Mouse (Mus musculus): Measurements from ENCODE around the gene Tmem235. TPM values are rescaled to one million over a fixed set of nuclear protein-coding genes. Genes with fewer than 3 reads are reported as not detected.

The Tmem235 gene
- total RNA-seq, 1 experiment: 0.36 TPM

DNA sequence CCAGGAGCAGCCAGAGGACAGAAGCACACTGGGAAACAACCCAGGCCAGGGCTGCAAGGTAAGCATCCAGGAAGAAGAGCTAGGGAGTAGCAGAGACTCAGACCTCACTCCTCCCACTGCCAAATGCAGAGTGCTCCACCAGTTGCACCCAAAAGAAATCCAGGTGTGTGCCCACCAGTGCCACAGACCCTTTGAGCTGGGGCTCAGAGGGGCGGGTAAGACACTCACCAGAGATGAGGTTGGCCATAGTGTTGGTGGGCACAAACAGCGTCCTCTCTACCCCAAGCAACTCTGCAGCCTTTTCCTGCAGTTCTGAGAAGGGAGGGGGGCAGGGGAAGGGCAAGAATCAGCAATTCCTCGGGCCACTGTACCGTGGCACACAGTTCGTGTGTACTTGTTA, 10.8 kb downstream of the Tmem235 start:
- in situ Hi-C loops (cut with MboI; ENCODE audit: low sequenced_read_pairs in 2 of 2, unreplicated experiment in 2 of 2): loop anchor here in 1 of 2 experiments (5.0 to 25.0 kb wide), 2 partner anchors 211 to 366 kb away; partner anchors contain the start of gene Cyth1
- no peak overlapping the region for H3K4me3 ChIP-seq (ENCODE audit: insufficient read depth in 1 of 2, low read depth in 1 of 2, low read length in 2 of 2, poor library complexity in 1 of 2, severe bottlenecking in 1 of 2)
- no peak overlapping the region for H3K27ac ChIP-seq (ENCODE audit: insufficient read depth, low read depth, low read length, poor library complexity, severe bottlenecking)
- no peak for DNase-seq (ENCODE audit: low read depth, low spot score)
- peaks cover 11 to 25% of the 10 kb centered on the region in 2 experiments for H3K4me1 ChIP-seq (ENCODE audit: control insufficient read depth in 2 of 2, insufficient read depth in 2 of 2, low read length in 2 of 2, poor library complexity in 1 of 2)
- no peak for TF ChIP-seq CHD2 (IDR thresholded peaks at IDR 0.05; ENCODE audit: low read depth, low read length)
- TF ChIP-seq ZNF384 (IDR thresholded peaks at IDR 0.05; ENCODE audit: low read depth, low read length): no peak
- no peak for TF ChIP-seq MAFK (IDR thresholded peaks at IDR 0.05; ENCODE audit: insufficient read depth, low read depth, low read length)
- no peak for TF ChIP-seq HCFC1 (IDR thresholded peaks at IDR 0.05; ENCODE audit: borderline replicate concordance, insufficient read depth, low read length)
- TF ChIP-seq ZC3H11A (IDR thresholded peaks at IDR 0.05; ENCODE audit: borderline replicate concordance, low read depth, low read length): no peak
- no peaks in the 10 kb centered on the region for H3K9me3 ChIP-seq (ENCODE audit: control insufficient read depth, insufficient read depth, low read depth, low read length)
- no peak overlapping the region for H3K9ac ChIP-seq (ENCODE audit: insufficient read depth, low read depth, low read length, poor library complexity, severe bottlenecking)
- H3K36me3 ChIP-seq (ENCODE audit: control insufficient read depth, insufficient read depth, low read length, poor library complexity, severe bottlenecking): no peaks in the 10 kb centered on the region

DNA sequence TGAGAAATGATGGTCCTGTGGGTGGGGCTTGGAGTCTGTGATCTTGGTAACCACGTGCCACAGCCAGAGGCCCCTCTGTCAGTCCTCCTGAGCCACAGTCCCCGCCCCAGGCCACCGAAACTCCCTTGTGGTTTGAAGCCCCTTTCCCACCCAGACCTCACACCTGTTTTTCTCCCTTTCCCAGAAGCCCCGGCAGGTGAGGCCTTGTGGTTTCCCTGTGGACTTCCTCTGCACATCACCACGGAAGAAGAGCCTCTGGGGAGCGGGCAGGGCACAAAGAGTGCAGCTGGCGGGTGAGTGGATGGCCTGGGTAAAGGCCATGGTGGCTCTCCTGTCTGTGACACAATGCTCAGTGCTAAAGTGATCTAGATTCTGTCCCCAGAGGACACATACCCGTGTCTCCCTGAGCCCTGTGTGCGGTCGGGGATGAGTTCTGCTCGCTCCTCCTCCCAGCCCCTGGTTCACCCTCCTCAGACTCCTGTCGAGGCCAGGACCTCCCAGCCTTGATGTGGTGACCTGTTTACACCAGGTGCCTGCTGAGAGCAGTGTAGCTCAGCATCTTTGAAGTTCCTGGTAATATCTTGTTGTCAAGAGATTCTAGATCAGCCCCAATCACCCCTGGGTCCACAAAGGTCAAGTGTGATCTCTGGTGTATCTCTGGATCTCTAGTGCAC, 11.5 kb downstream of the Tmem235 start:
- Histone ChIP-seq H3K36me3 (ENCODE audit: control insufficient read depth, insufficient read depth, low read length, poor library complexity, severe bottlenecking) (no peaks in the 10 kb centered on the region), H3K9ac (ENCODE audit: insufficient read depth, low read depth, low read length, poor library complexity, severe bottlenecking) (peak overlapping the region; percentile 6; the same call in 1 of the 2 replicates), H3K9me3 (ENCODE audit: control insufficient read depth, insufficient read depth, low read depth, low read length) (no peaks in the 10 kb centered on the region), H3K27ac (ENCODE audit: insufficient read depth, low read depth, low read length, poor library complexity, severe bottlenecking) (no peak overlapping the region), H3K4me3 (ENCODE audit: insufficient read depth in 1 of 2, low read depth in 1 of 2, low read length in 2 of 2, poor library complexity in 1 of 2, severe bottlenecking in 1 of 2) (no peak overlapping the region), H3K4me1 (ENCODE audit: control insufficient read depth in 2 of 2, insufficient read depth in 2 of 2, low read length in 2 of 2, poor library complexity in 1 of 2) (peaks cover 9 to 21% of the 10 kb centered on the region in 2 experiments)
- in situ Hi-C loops (cut with MboI; ENCODE audit: low sequenced_read_pairs in 2 of 2, unreplicated experiment in 2 of 2): loop anchor here in 1 of 2 experiments (5.0 to 25.0 kb wide), 2 partner anchors 210 to 365 kb away; partner anchors contain the start of gene Cyth1
- TF ChIP-seq CHD2 (IDR thresholded peaks at IDR 0.05; ENCODE audit: low read depth, low read length) (no peak), MAFK (IDR thresholded peaks at IDR 0.05; ENCODE audit: insufficient read depth, low read depth, low read length) (no peak), ZNF384 (IDR thresholded peaks at IDR 0.05; ENCODE audit: low read depth, low read length) (no peak), HCFC1 (IDR thresholded peaks at IDR 0.05; ENCODE audit: borderline replicate concordance, insufficient read depth, low read length) (no peak), ZC3H11A (IDR thresholded peaks at IDR 0.05; ENCODE audit: borderline replicate concordance, low read depth, low read length) (no peak)
- no peak for DNase-seq (ENCODE audit: low read depth, low spot score)

DNA sequence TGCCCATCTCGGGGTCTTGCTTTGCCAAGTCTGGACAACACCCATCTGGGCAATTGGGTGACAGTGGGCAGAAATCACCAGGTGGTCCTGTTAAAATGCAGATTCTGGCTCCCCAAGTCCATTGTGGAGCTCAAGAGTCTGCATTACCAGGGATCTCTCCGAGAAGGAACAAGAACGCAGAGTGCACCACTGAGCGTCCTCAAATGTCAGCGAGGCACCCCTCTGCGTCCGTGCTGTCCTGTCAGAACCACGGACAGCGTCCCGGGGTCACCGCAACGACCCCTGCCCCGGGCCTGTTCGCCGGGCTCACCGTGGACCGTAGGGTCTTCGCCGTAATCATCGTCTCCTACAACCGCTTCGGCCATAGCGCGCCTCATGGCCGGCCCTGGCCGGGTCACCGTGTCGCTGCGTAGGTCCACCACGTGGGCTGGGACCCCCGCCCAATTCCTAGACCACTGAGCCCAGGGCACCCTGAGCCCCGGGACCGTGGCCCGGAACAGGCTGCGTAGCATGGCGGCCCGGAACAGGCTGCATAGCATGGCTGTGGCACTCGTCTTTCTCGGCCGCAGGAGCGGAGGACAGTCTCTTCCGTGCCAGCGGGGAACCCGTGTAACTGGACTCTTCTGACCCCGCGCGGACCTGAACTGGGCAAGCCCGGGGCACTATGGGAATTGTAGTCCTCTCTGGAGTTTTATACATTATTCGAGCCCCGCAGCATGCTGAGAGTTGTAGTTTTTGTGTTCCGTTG, 12.5 kb downstream of the Tmem235 start, which contains the start of gene Tha1:
Tha1 (minus strand) TSS at position 621 of the 748 bp plus-strand sequence.
- in situ Hi-C loops (cut with MboI; ENCODE audit: low sequenced_read_pairs in 2 of 2, unreplicated experiment in 2 of 2): loop anchor here in 1 of 2 experiments (5.0 to 25.0 kb wide), 2 partner anchors 209 to 364 kb away; partner anchors contain the start of gene Cyth1
- no peaks in the 10 kb centered on the region for H3K36me3 ChIP-seq (ENCODE audit: control insufficient read depth, insufficient read depth, low read length, poor library complexity, severe bottlenecking)
- H3K9ac ChIP-seq (ENCODE audit: insufficient read depth, low read depth, low read length, poor library complexity, severe bottlenecking): peak within 1 kb of the TSS; percentile 49; the same call in 1 of the 2 replicates
- peak within 1 kb of the TSS; percentile 70 to 77 for H3K4me3 ChIP-seq (ENCODE audit: insufficient read depth in 1 of 2, low read depth in 1 of 2, low read length in 2 of 2, poor library complexity in 1 of 2, severe bottlenecking in 1 of 2)
- no peak within 1 kb of the TSS for H3K27ac ChIP-seq (ENCODE audit: insufficient read depth, low read depth, low read length, poor library complexity, severe bottlenecking)
- peaks cover 9 to 25% of the 10 kb centered on the region in 2 experiments for H3K4me1 ChIP-seq (ENCODE audit: control insufficient read depth in 2 of 2, insufficient read depth in 2 of 2, low read length in 2 of 2, poor library complexity in 1 of 2)
- TF ChIP-seq MAFK (IDR thresholded peaks at IDR 0.05; ENCODE audit: insufficient read depth, low read depth, low read length): no peak
- peak; percentile 86 for TF ChIP-seq HCFC1 (IDR thresholded peaks at IDR 0.05; ENCODE audit: borderline replicate concordance, insufficient read depth, low read length)
- no peaks in the 10 kb centered on the region for H3K9me3 ChIP-seq (ENCODE audit: control insufficient read depth, insufficient read depth, low read depth, low read length)
- DNase-seq (ENCODE audit: low read depth, low spot score): no peak

DNA sequence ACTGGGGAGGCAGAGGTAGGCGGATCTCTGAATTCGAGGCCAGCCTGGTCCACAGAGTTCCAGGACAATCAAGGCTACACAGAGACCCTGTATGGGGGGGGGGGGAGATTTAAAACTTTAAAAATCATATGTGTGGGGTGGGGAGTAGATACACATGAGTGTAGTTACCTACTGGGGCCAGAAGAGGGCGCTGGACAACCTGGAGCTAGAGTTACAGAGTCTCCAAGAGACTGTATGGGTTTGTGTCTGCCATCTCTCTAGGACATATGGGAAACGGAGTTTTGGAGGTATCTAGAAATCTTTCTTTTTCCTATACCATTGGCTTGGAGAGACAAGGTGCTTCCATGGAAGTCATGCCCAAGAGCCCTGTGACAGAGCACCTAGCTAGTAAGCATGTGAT, 13.9 kb downstream of the Tmem235 start:
- Histone ChIP-seq H3K9me3 (ENCODE audit: control insufficient read depth, insufficient read depth, low read depth, low read length) (no peaks in the 10 kb centered on the region), H3K27ac (ENCODE audit: insufficient read depth, low read depth, low read length, poor library complexity, severe bottlenecking) (no peak overlapping the region), H3K4me3 (ENCODE audit: insufficient read depth in 1 of 2, low read depth in 1 of 2, low read length in 2 of 2, poor library complexity in 1 of 2, severe bottlenecking in 1 of 2) (no peak overlapping the region), H3K4me1 (ENCODE audit: control insufficient read depth in 2 of 2, insufficient read depth in 2 of 2, low read length in 2 of 2, poor library complexity in 1 of 2) (peaks cover 12 to 31% of the 10 kb centered on the region in 2 experiments), H3K9ac (ENCODE audit: insufficient read depth, low read depth, low read length, poor library complexity, severe bottlenecking) (no peak overlapping the region), H3K36me3 (ENCODE audit: control insufficient read depth, insufficient read depth, low read length, poor library complexity, severe bottlenecking) (no peaks in the 10 kb centered on the region)
- in situ Hi-C loops (cut with MboI; ENCODE audit: low sequenced_read_pairs in 2 of 2, unreplicated experiment in 2 of 2): loop anchor here in 1 of 2 experiments (5.0 to 25.0 kb wide), 2 partner anchors 208 to 363 kb away; partner anchors contain the start of gene Cyth1
- TF ChIP-seq HCFC1 (IDR thresholded peaks at IDR 0.05; ENCODE audit: borderline replicate concordance, insufficient read depth, low read length) (peak; percentile 35; the same call in 1 of the 2 replicates), ZC3H11A (IDR thresholded peaks at IDR 0.05; ENCODE audit: borderline replicate concordance, low read depth, low read length) (no peak)
- DNase-seq (ENCODE audit: low read depth, low spot score): no peak

Data from ES-E14 (cell line).